Mouse (Mus musculus): Measurements from ENCODE around the gene Sdhaf2. TPM values are rescaled to one million over a fixed set of nuclear protein-coding genes. Genes with fewer than 3 reads are reported as not detected.

Gene Sdhaf2
- polyA plus RNA-seq, 1 experiment from 2014 or later, result 52.1 TPM

- no peak overlapping the region for H3K9ac ChIP-seq
- H3K27ac ChIP-seq (ENCODE audit: poor library complexity, severe bottlenecking), result no peak overlapping the region
- WGBS, result 78% methylated on average over 5 of the region's 5 CpGs
- peaks cover 78% of the 10 kb centered on the region for H3K36me3 ChIP-seq
- H3K4me3 ChIP-seq, result no peak overlapping the region
- H3K27me3 ChIP-seq (replicated peaks), result no peaks in the 10 kb centered on the region
- no peak for ATAC-seq (ENCODE audit: insufficient number of reproducible peaks, low FRiP score)
- no peaks in the 10 kb centered on the region for H3K9me3 ChIP-seq (replicated peaks)
- no peak overlapping the region for H3K4me2 ChIP-seq
- no peaks in the 10 kb centered on the region for H3K4me1 ChIP-seq (replicated peaks)
These were observed 13.5 kb upstream of the Sdhaf2 start for GRCm38 (mm10) chr19:10539454-10539853.

- Histone ChIP-seq H3K4me2 (no peak overlapping the region), H3K27me3 (replicated peaks) (no peaks in the 10 kb centered on the region), H3K9me3 (replicated peaks) (0 out of 2 replicates have a peak, but pooled peaks cover 2% of the 10 kb centered on the region), H3K36me3 (peaks cover 57% of the 10 kb centered on the region), H3K9ac (no peak overlapping the region), H3K4me3 (no peak overlapping the region), H3K27ac (ENCODE audit: poor library complexity, severe bottlenecking) (no peak overlapping the region), H3K4me1 (replicated peaks) (peaks cover 13% of the 10 kb centered on the region)
- ATAC-seq (ENCODE audit: insufficient number of reproducible peaks, low FRiP score), result no peak
- WGBS, result 97% methylated on average over 1 of the region's 1 CpGs
These were observed 4.1 kb upstream of the Sdhaf2 start for GRCm38 (mm10) chr19:10530082-10530481.

GRCm38 (mm10) chr19:10525106-10525901 lies 638 bp downstream of the Sdhaf2 start, which contains the start of gene Cpsf7:
Cpsf7 (plus strand) TSS chr19:10525266.
- peak; percentile 95 for ATAC-seq (ENCODE audit: insufficient number of reproducible peaks, low FRiP score)
- Histone ChIP-seq H3K4me2 (peak within 1 kb of the TSS; percentile 70), H3K27me3 (replicated peaks) (no peaks in the 10 kb centered on the region), H3K9ac (peak within 1 kb of the TSS; percentile 91), H3K36me3 (peaks cover 19% of the 10 kb centered on the region), H3K27ac (ENCODE audit: poor library complexity, severe bottlenecking) (peak within 1 kb of the TSS; percentile 99), H3K4me1 (replicated peaks) (peaks cover 29% of the 10 kb centered on the region), H3K9me3 (replicated peaks) (0 out of 2 replicates have a peak, but pooled peaks cover 2% of the 10 kb centered on the region), H3K4me3 (peak within 1 kb of the TSS; percentile 89)
- WGBS, result under 1% methylated on average over 73 of the region's 93 CpGs

- Histone ChIP-seq H3K9ac (peak overlapping the region; percentile 91), H3K4me3 (peak overlapping the region; percentile 89), H3K4me1 (replicated peaks) (peaks cover 29% of the 10 kb centered on the region), H3K9me3 (replicated peaks) (no peaks in the 10 kb centered on the region), H3K27me3 (replicated peaks) (no peaks in the 10 kb centered on the region), H3K4me2 (peak overlapping the region; percentile 70), H3K36me3 (peaks cover 15% of the 10 kb centered on the region), H3K27ac (ENCODE audit: poor library complexity, severe bottlenecking) (peak overlapping the region; percentile 99)
- no peak for ATAC-seq (ENCODE audit: insufficient number of reproducible peaks, low FRiP score)
- WGBS, result 2% methylated on average over 19 of the region's 19 CpGs
These were observed 1.2 kb downstream of the Sdhaf2 start for GRCm38 (mm10) chr19:10524784-10525105.

- peaks cover 11% of the 10 kb centered on the region for H3K36me3 ChIP-seq
- 0 out of 2 replicates have a peak overlapping the region, but pooled peaks have one; percentile 22 for H3K4me2 ChIP-seq
- no peak overlapping the region for H3K27ac ChIP-seq (ENCODE audit: poor library complexity, severe bottlenecking)
- H3K4me1 ChIP-seq (replicated peaks), result peaks cover 29% of the 10 kb centered on the region
- ATAC-seq (ENCODE audit: insufficient number of reproducible peaks, low FRiP score), result no peak
- H3K9ac ChIP-seq, result no peak overlapping the region
- no peaks in the 10 kb centered on the region for H3K9me3 ChIP-seq (replicated peaks)
- H3K27me3 ChIP-seq (replicated peaks), result no peaks in the 10 kb centered on the region
- 64% methylated on average over 5 of the region's 5 CpGs for WGBS
- H3K4me3 ChIP-seq, result peak overlapping the region; percentile 6; the same call in 1 of the 2 replicates
These were observed 2.4 kb downstream of the Sdhaf2 start for GRCm38 (mm10) chr19:10523483-10524080.

GRCm38 (mm10) chr19:10521926-10522325 lies 4.0 kb downstream of the Sdhaf2 start:
- Histone ChIP-seq H3K36me3 (peaks cover 12% of the 10 kb centered on the region), H3K4me1 (replicated peaks) (peaks cover 26% of the 10 kb centered on the region), H3K27me3 (replicated peaks) (no peaks in the 10 kb centered on the region), H3K4me3 (no peak overlapping the region), H3K27ac (ENCODE audit: poor library complexity, severe bottlenecking) (no peak overlapping the region), H3K9me3 (replicated peaks) (no peaks in the 10 kb centered on the region), H3K9ac (no peak overlapping the region), H3K4me2 (no peak overlapping the region)
- ATAC-seq (ENCODE audit: insufficient number of reproducible peaks, low FRiP score), result no peak
- 77% methylated on average over 1 of the region's 1 CpGs for WGBS

- 46% methylated on average over 1 of the region's 1 CpGs for WGBS
- Histone ChIP-seq H3K36me3 (peaks cover 24% of the 10 kb centered on the region), H3K9me3 (replicated peaks) (no peaks in the 10 kb centered on the region), H3K4me3 (no peak overlapping the region), H3K27ac (ENCODE audit: poor library complexity, severe bottlenecking) (no peak overlapping the region), H3K27me3 (replicated peaks) (no peaks in the 10 kb centered on the region), H3K4me1 (replicated peaks) (peaks cover 19% of the 10 kb centered on the region), H3K4me2 (no peak overlapping the region), H3K9ac (no peak overlapping the region)
- no peak for ATAC-seq (ENCODE audit: insufficient number of reproducible peaks, low FRiP score)
These were observed 5.6 kb downstream of the Sdhaf2 start for GRCm38 (mm10) chr19:10520355-10520754.

GRCm38 (mm10) chr19:10510759-10511330 lies 15.1 kb downstream of the Sdhaf2 start:
- Histone ChIP-seq H3K36me3 (peaks cover 56% of the 10 kb centered on the region), H3K4me3 (no peak overlapping the region), H3K4me2 (no peak overlapping the region), H3K9ac (no peak overlapping the region), H3K27me3 (replicated peaks) (no peaks in the 10 kb centered on the region), H3K4me1 (replicated peaks) (no peaks in the 10 kb centered on the region), H3K27ac (ENCODE audit: poor library complexity, severe bottlenecking) (no peak overlapping the region), H3K9me3 (replicated peaks) (no peaks in the 10 kb centered on the region)
- WGBS, result 78% methylated on average over 6 of the region's 6 CpGs
- ATAC-seq (ENCODE audit: insufficient number of reproducible peaks, low FRiP score), result no peak

GRCm38 (mm10) chr19:10502571-10502970 lies 23.4 kb downstream of the Sdhaf2 start:
- H3K4me1 ChIP-seq (replicated peaks), result 0 out of 2 replicates have a peak, but pooled peaks cover under 1% of the 10 kb centered on the region
- no peaks in the 10 kb centered on the region for H3K27me3 ChIP-seq (replicated peaks)
- 7% methylated on average over 4 of the region's 4 CpGs for WGBS
- H3K9ac ChIP-seq, result no peak overlapping the region
- H3K36me3 ChIP-seq, result peaks cover 67% of the 10 kb centered on the region
- H3K4me2 ChIP-seq, result no peak overlapping the region
- no peaks in the 10 kb centered on the region for H3K9me3 ChIP-seq (replicated peaks)
- no peak overlapping the region for H3K4me3 ChIP-seq
- ATAC-seq (ENCODE audit: insufficient number of reproducible peaks, low FRiP score), result peak; percentile 77; the same call in 1 of the 2 replicates
- H3K27ac ChIP-seq (ENCODE audit: poor library complexity, severe bottlenecking), result no peak overlapping the region

GRCm38 (mm10) chr19:10500581-10500980 lies 25.4 kb downstream of the Sdhaf2 start:
- 85% methylated on average over 8 of the region's 8 CpGs for WGBS
- 0 out of 2 replicates have a peak, but pooled peaks cover 4% of the 10 kb centered on the region for H3K27me3 ChIP-seq (replicated peaks)
- peak overlapping the region; percentile 8; the same call in 1 of the 2 replicates for H3K9ac ChIP-seq

More at GRCm38 (mm10) chr19:10500581-10500980, 25.4 kb downstream of the Sdhaf2 start:
- Histone ChIP-seq H3K36me3 (peaks cover 53% of the 10 kb centered on the region), H3K4me2 (no peak overlapping the region), H3K4me1 (replicated peaks) (0 out of 2 replicates have a peak, but pooled peaks cover 3% of the 10 kb centered on the region), H3K27ac (ENCODE audit: poor library complexity, severe bottlenecking) (no peak overlapping the region), H3K9me3 (replicated peaks) (no peaks in the 10 kb centered on the region), H3K4me3 (no peak overlapping the region)
- ATAC-seq (ENCODE audit: insufficient number of reproducible peaks, low FRiP score), result no peak
